Mouse (Mus musculus): ENCODE results near the gene Nrg4.

The Nrg4 gene

GRCm38 (mm10) chr9:55170655-55171412 is 155.8 kb downstream of the Nrg4 start:
- in situ Hi-C loops (cut with MboI; ENCODE audit: low pct_unique_long_range_greater_than_20kb in 1 of 2, low sequenced_read_pairs in 2 of 2, unreplicated experiment in 1 of 2): no loop called here

Data from mouse embryonic stem cell (cell line).